Mouse (Mus musculus): ENCODE measurements at regions not wholly inside any gene's neighbourhood (a gene's known extent, or its start where the extent isn't known, plus 50 kb on each side); places are given as distances from the start of the nearest gene placed in this dataset.

- DNase-seq = no peak
Observed at GRCm38 (mm10) chrX:19168983-19169382, 312.1 kb downstream of the Tex13c3 start.

GRCm38 (mm10) chrX:19168546-19168945 is 312.6 kb downstream of the Tex13c3 start:
- DNase-seq = no peak

- peak; percentile 19 for DNase-seq
Observed at GRCm38 (mm10) chrX:19168111-19168510, 313.0 kb downstream of the Tex13c3 start.

GRCm38 (mm10) chrX:19167121-19167853 is 313.8 kb downstream of the Tex13c3 start:
- peak; percentile 12 for DNase-seq

- no peak for DNase-seq
Observed at GRCm38 (mm10) chrX:19165891-19166644, 315.1 kb downstream of the Tex13c3 start.

- no peak for DNase-seq
Observed at GRCm38 (mm10) chrX:19164151-19164550, 317.0 kb downstream of the Tex13c3 start.

- DNase-seq = no peak
Observed at GRCm38 (mm10) chrX:19162958-19163357, 318.2 kb downstream of the Tex13c3 start.

- DNase-seq = no peak
Observed at GRCm38 (mm10) chrX:19162351-19162750, 318.8 kb downstream of the Tex13c3 start.

GRCm38 (mm10) chrX:19160275-19160930 is 320.7 kb downstream of the Tex13c3 start:
- DNase-seq = no peak

- DNase-seq = no peak
Observed at GRCm38 (mm10) chrX:19157464-19158203, 323.5 kb downstream of the Tex13c3 start.

GRCm38 (mm10) chrX:19153619-19154018 is 327.5 kb downstream of the Tex13c3 start:
- no peak for DNase-seq

- no peak for DNase-seq
Observed at GRCm38 (mm10) chrX:19152170-19152861, 328.8 kb downstream of the Tex13c3 start.

- no peak for DNase-seq
Observed at GRCm38 (mm10) chrX:19150606-19151005, 330.5 kb downstream of the Tex13c3 start.

GRCm38 (mm10) chrX:19148672-19149071 is 332.4 kb downstream of the Tex13c3 start:
- DNase-seq = no peak

- no peak for DNase-seq
Observed at GRCm38 (mm10) chrX:19148251-19148650, 332.9 kb downstream of the Tex13c3 start.

- DNase-seq = no peak
Observed at GRCm38 (mm10) chrX:19112753-19113152, 368.4 kb downstream of the Tex13c3 start.

GRCm38 (mm10) chrX:19102911-19103310 is 378.2 kb downstream of the Tex13c3 start:
- DNase-seq = no peak

GRCm38 (mm10) chrX:19095960-19096359 is 385.2 kb downstream of the Tex13c3 start:
- DNase-seq = no peak

- DNase-seq = no peak
Observed at GRCm38 (mm10) chrX:19084435-19084834, 396.7 kb downstream of the Tex13c3 start.

- no peak for DNase-seq
Observed at GRCm38 (mm10) chrX:19080021-19080420, 401.1 kb downstream of the Tex13c3 start.

Measured in cerebellum, adult 11 months (tissue).